Comparison of ENCODE assay signal across 14 mouse cellular contexts in the genomic region with DNA sequence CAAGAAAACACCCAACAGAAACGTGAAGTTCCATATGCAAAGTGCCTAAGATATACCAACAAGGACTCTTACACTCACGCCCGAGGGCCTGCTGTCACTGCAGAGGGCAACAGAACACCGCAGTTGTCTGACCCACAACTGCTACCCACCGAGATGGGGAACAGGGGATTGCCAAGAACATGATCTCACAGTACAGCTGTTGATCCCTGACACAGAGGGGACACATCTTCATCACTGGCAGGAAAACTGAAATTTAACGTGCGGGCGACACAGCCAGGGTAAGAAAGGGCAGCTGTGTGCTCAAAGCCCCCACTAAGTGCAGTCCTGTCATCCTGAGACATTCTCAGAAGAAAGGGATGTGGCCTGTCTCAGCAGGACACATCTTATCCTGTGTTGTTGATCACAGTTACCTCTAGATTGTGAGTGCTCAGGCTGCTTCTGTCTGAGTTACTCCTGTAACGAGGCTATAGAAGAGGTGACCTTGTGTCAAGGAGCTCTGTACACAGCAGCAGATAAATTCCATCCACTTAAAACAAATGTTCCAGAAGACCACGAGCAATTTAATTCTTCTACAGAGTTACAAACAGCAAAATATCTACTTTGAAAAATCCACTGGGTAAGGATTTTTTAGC. TPM values are rescaled to one million over a fixed set of nuclear protein-coding genes. Genes with fewer than 3 reads are reported as not detected.
A peak's percentile ranks its signal among the peaks of the same experiment; 100 is the strongest.
DNase-seq lines count a peak whose midpoint lies in the region; ATAC-seq and TF ChIP-seq lines count a peak whose summit lies in the region.
"Had no signal": no experiment of that assay in that cellular context is flagged by ENCODE, and none has a peak within 500 bp of the region (broad histone marks: within the 10 kb centered on the region; RNA-seq: fewer than 3 reads in every experiment).

No protein-coding gene starts in this region.

- no peaks in the 10 kb centered on the region; the same call in 1 of the 2 replicates for H3K9me3 ChIP-seq in ES-Bruce4 (replicated peaks; ENCODE audit: control insufficient read depth, insufficient read depth, low read length, poor library complexity, severe bottlenecking)
- no peaks in the 10 kb centered on the region for H3K9me3 ChIP-seq in heart, embryonic 15.5 days (replicated peaks)
- H3K9me3 ChIP-seq: embryonic facial prominence, embryonic 13.5 days had no signal

- TF ChIP-seq EP300 in ES-Bruce4 (IDR thresholded peaks at IDR 0.05; ENCODE audit: insufficient read depth, low read depth, low read length): no peak

- H3K27ac ChIP-seq in left cerebral cortex, adult 2 months: peak overlapping the region; percentile 15; the same call in 1 of the 2 replicates
- peak overlapping the region; percentile 48 for H3K27ac ChIP-seq in ES-Bruce4 (ENCODE audit: insufficient read depth, low read length)
- peak overlapping the region; percentile 76 for H3K27ac ChIP-seq in heart, embryonic 15.5 days
- H3K27ac ChIP-seq: embryonic facial prominence, embryonic 13.5 days had no signal

- no peak overlapping the region for H3K9ac ChIP-seq in ES-Bruce4 (ENCODE audit: low read depth, poor library complexity, severe bottlenecking)
- no peak overlapping the region for H3K9ac ChIP-seq in heart, embryonic 15.5 days
- H3K9ac ChIP-seq: embryonic facial prominence, embryonic 13.5 days had no signal

- H3K4me3 ChIP-seq in left cerebral cortex, adult 2 months: no peak overlapping the region
- no peak overlapping the region for H3K4me3 ChIP-seq in ES-Bruce4 (ENCODE audit: low read depth, low read length)
- no peak overlapping the region for H3K4me3 ChIP-seq in heart, embryonic 15.5 days
- H3K4me3 ChIP-seq: embryonic facial prominence, embryonic 13.5 days had no signal

- no peaks in the 10 kb centered on the region for H3K27me3 ChIP-seq in ES-Bruce4 (ENCODE audit: control insufficient read depth, insufficient read depth, low read length, poor library complexity, severe bottlenecking)
- no peaks in the 10 kb centered on the region for H3K27me3 ChIP-seq in heart, embryonic 15.5 days
- H3K27me3 ChIP-seq: embryonic facial prominence, embryonic 13.5 days had no signal

- DNase-seq in gastrocnemius, postnatal 25 days: peak; percentile 42
- DNase-seq in gastrocnemius, postnatal 14 days: no peak
- no peak for DNase-seq in left cerebral cortex, adult 2 months (ENCODE audit: extremely low spot score in 1 of 2, low spot score in 2 of 2)
- DNase-seq in left cerebral cortex, adult 11 months (ENCODE audit: low spot score): no peak
- no peak for DNase-seq in spleen, adult 18-20 months
- no peak for DNase-seq in cerebellum, postnatal 36 days
- DNase-seq: cerebellum, adult 8-10 months; lung, postnatal 14 days had no signal

- intact Hi-C loops in gastrocnemius, postnatal 14 days (cut with DNase I; ENCODE audit: low total_unique reads): no loop called here
- intact Hi-C loops in left cerebral cortex, adult 2 months (cut with DNase I): no loop called here

- no peak for TF ChIP-seq CTCF in left cerebral cortex, adult 2 months (IDR thresholded peaks at IDR 0.05)
- no peak for TF ChIP-seq CTCF in ES-Bruce4 (IDR thresholded peaks at IDR 0.05; ENCODE audit: low read depth, low read length)

- 52% methylated on average over 10 of the region's 10 CpGs for WGBS in heart, embryonic 15.5 days

- TF ChIP-seq POLR2A in ES-Bruce4 (IDR thresholded peaks at IDR 0.05; ENCODE audit: insufficient read depth, low read length): no peak

- no peaks in the 10 kb centered on the region for H3K36me3 ChIP-seq in ES-Bruce4 (ENCODE audit: control insufficient read depth, insufficient read depth, low read length, poor library complexity, severe bottlenecking)
- no peaks in the 10 kb centered on the region for H3K36me3 ChIP-seq in heart, embryonic 15.5 days
- H3K36me3 ChIP-seq: embryonic facial prominence, embryonic 13.5 days had no signal

- H3K4me2 ChIP-seq in heart, embryonic 15.5 days: no peak overlapping the region
- H3K4me2 ChIP-seq: embryonic facial prominence, embryonic 13.5 days had no signal

- H3K4me1 ChIP-seq in ES-Bruce4 (ENCODE audit: control insufficient read depth, insufficient read depth, low read length): peaks cover 3% of the 10 kb centered on the region
- peaks cover 48% of the 10 kb centered on the region for H3K4me1 ChIP-seq in heart, embryonic 15.5 days (replicated peaks)

- ATAC-seq in heart, embryonic 15.5 days (replicated peaks; ENCODE audit: insufficient number of reproducible peaks, insufficient read depth, low FRiP score, low read depth): no peak
- ATAC-seq: activated CD4-positive, CD25-positive, alpha-beta regulatory T cell, adult 4 months; CD4-positive, CD25-positive, alpha-beta regulatory T cell, adult 4 months; forebrain, embryonic 16.5 days had no signal

RNA-seq across cellular contexts. Expression of gene Frmd8, which starts 38.0 kb away (rescaled TPM):
- total RNA-seq in gastrocnemius, postnatal 25 days (2021): 1 to 10 TPM; 3.7 to 6.4 TPM
- total RNA-seq in gastrocnemius, postnatal 14 days (2021): 1 to 10 TPM; 7.1 to 7.7 TPM
- total RNA-seq in left cerebral cortex, adult 2 months (2021): 10 to 100 TPM; 10.1 to 13.4 TPM
- polyA plus RNA-seq in ES-Bruce4 (2011; ENCODE audit: insufficient read depth, insufficient read length, low read depth, missing spikeins): 26.3 and 33.1 TPM in 2 replicates
- polyA plus RNA-seq in heart, embryonic 15.5 days (2015; fragmentation: Nextera tagmentation; extraction: Ambion mirVana): 25.1 and 35.1 TPM in 2 replicates

RNA-seq across cellular contexts. Expression of gene Slc25a45, which starts 40.6 kb away (rescaled TPM):
- total RNA-seq in gastrocnemius, postnatal 25 days (2021): 1 to 10 TPM in 1 of 2 experiments, under 1 TPM in 1; 0.59 to 1.3 TPM
- total RNA-seq in gastrocnemius, postnatal 14 days (2021): 1 to 10 TPM; 2.1 to 2.3 TPM
- 1 to 10 TPM; 2.5 to 2.7 TPM for total RNA-seq in left cerebral cortex, adult 2 months (2021)
- 0.46 and 0.48 TPM in 2 replicates for polyA plus RNA-seq in ES-Bruce4 (2011; ENCODE audit: insufficient read depth, insufficient read length, low read depth, missing spikeins)
- 3.2 and 4.2 TPM in 2 replicates for polyA plus RNA-seq in heart, embryonic 15.5 days (2015; fragmentation: Nextera tagmentation; extraction: Ambion mirVana)

RNA-seq across cellular contexts. Expression of gene Tigd3, which starts 56.9 kb away (rescaled TPM):
- under 1 TPM; 0.15 to 0.35 TPM for total RNA-seq in gastrocnemius, postnatal 25 days (2021)
- under 1 TPM; 0.42 to 0.66 TPM for total RNA-seq in gastrocnemius, postnatal 14 days (2021)
- total RNA-seq in left cerebral cortex, adult 2 months (2021): 1 to 10 TPM; 4.3 to 4.7 TPM
- polyA plus RNA-seq in ES-Bruce4 (2011; ENCODE audit: insufficient read depth, insufficient read length, low read depth, missing spikeins): 1.9 and 3.6 TPM in 2 replicates
- polyA plus RNA-seq in heart, embryonic 15.5 days (2015; fragmentation: Nextera tagmentation; extraction: Ambion mirVana): 1.2 and 2.0 TPM in 2 replicates

Comparison
In these comparisons a context has a peak if more than half of its experiments do, and no peak if none do; other contexts are left out.
1. H3K27ac ChIP-seq: peak in every context shown above with its lines; median percentile 76 in heart, embryonic 15.5 days; 48 in ES-Bruce4; 15 in left cerebral cortex, adult 2 months.